Mouse (Mus musculus) MEL (cell line): Measurements from ENCODE around the gene Sugp2. TPM values are rescaled to one million over a fixed set of nuclear protein-coding genes. Genes with fewer than 3 reads are reported as not detected.

Experiments used
- DNase-seq: peaks from one replicate; pipeline ENCODE4 v3.0.0; 2011; ENCODE audit warnings: low read depth, low spot score
- H3K27ac ChIP-seq: 2 replicates; pipeline ENCODE4 v1.5.1; 2012; ENCODE audit warnings: low read depth, mild to moderate bottlenecking, control low read depth, low read length, moderate library complexity; ENCODE audit not compliant: control insufficient read depth
- H3K27me3 ChIP-seq, 2 experiments: fragments of 150-350 bp in 1 of 2; sonication (generic) in 1 of 2; 2 replicates each; pipeline ENCODE4 v1.6.1; 2012; ENCODE audit warnings: low read length in 2 of 2, mild to moderate bottlenecking in 2 of 2, improper control_type of control experiment in 1 of 2, moderate library complexity in 1 of 2; ENCODE audit not compliant: insufficient read depth in 2 of 2, control insufficient read depth in 1 of 2
- H3K36me3 ChIP-seq, 2 experiments: 2 replicates each; pipeline ENCODE4 v1.6.1; 2012 to 2014; ENCODE audit warnings: low read length in 2 of 2, improper control_type of control experiment in 1 of 2, inconsistent platforms in 1 of 2, mild to moderate bottlenecking in 1 of 2; ENCODE audit not compliant: insufficient read depth in 2 of 2, control insufficient read depth in 1 of 2
- H3K4me1 ChIP-seq, 2 experiments: fragments of 150-350 bp in 1 of 2; sonication (generic) in 1 of 2; 2 replicates each; pipeline ENCODE4 v1.6.1; 2012; ENCODE audit warnings: low read length in 2 of 2, improper control_type of control experiment in 1 of 2, mild to moderate bottlenecking in 1 of 2; ENCODE audit not compliant: insufficient read depth in 2 of 2, control insufficient read depth in 1 of 2
- H3K4me3 ChIP-seq, 2 experiments: fragments of 150-350 bp in 1 of 2; sonication (generic) in 1 of 2; 2 replicates each; pipeline ENCODE4 v1.5.1; 2012; ENCODE audit warnings: low read depth in 2 of 2, low read length in 2 of 2, mild to moderate bottlenecking in 2 of 2, moderate library complexity in 2 of 2, control low read depth in 1 of 2, improper control_type of control experiment in 1 of 2; ENCODE audit not compliant: control insufficient read depth in 1 of 2, insufficient read depth in 1 of 2
- H3K79me2 ChIP-seq: 2 replicates; pipeline ENCODE4 v1.6.1; 2012; ENCODE audit warnings: mild to moderate bottlenecking, low read length, moderate library complexity; ENCODE audit not compliant: control insufficient read depth, poor library complexity, insufficient read depth
- H3K9ac ChIP-seq: 2 replicates; pipeline ENCODE4 v1.6.1; 2012; ENCODE audit warnings: low read depth, mild to moderate bottlenecking, control low read depth, low read length, moderate library complexity; ENCODE audit not compliant: control insufficient read depth, poor library complexity, severe bottlenecking
- H3K9me3 ChIP-seq: fragments of 150-350 bp; sonication (generic); replicated peaks from 2 replicates; pipeline ENCODE4 v1.6.1; 2012; ENCODE audit warnings: mild to moderate bottlenecking, low read length, improper control_type of control experiment, moderate library complexity; ENCODE audit not compliant: insufficient read depth
- BHLHE40 ChIP-seq: IDR thresholded peaks from 2 replicates; pipeline ENCODE4 v1.6.1; 2012; ENCODE audit warnings: low read depth, mild to moderate bottlenecking, inconsistent platforms, low read length, improper control_type of control experiment, borderline replicate concordance
- CHD2 ChIP-seq: IDR thresholded peaks from 2 replicates; pipeline ENCODE4 v1.6.1; 2011; ENCODE audit warnings: low read length, improper control_type of control experiment
- CTCF ChIP-seq, 3 experiments: IDR thresholded peaks in 2 of 3; conservative IDR thresholded peaks in 1 of 3; 2 replicates each; pipeline ENCODE4 v1.5.1; 2011 to 2012; ENCODE audit warnings: low read length in 3 of 3, low read depth in 2 of 3, mild to moderate bottlenecking in 2 of 3, improper control_type of control experiment in 1 of 3, inconsistent platforms in 1 of 3, mixed read lengths in 1 of 3, moderate library complexity in 1 of 3; ENCODE audit not compliant: control insufficient read depth in 1 of 3, insufficient read depth in 1 of 3, poor library complexity in 1 of 3, severe bottlenecking in 1 of 3
- E2F4 ChIP-seq: IDR thresholded peaks from 2 replicates; pipeline ENCODE4 v1.6.1; 2011; ENCODE audit warnings: low read depth, low read length, improper control_type of control experiment, borderline replicate concordance
- ELF1 ChIP-seq: IDR thresholded peaks from 2 replicates; pipeline ENCODE4 v1.6.1; 2014; ENCODE audit warnings: low read depth, mild to moderate bottlenecking, inconsistent platforms, low read length, improper control_type of control experiment, moderate library complexity
- ETS1 ChIP-seq: IDR thresholded peaks from 2 replicates; pipeline ENCODE4 v1.6.1; 2012; ENCODE audit warnings: low read depth, mild to moderate bottlenecking, inconsistent platforms, low read length, improper control_type of control experiment, moderate library complexity
- MYB ChIP-seq: IDR thresholded peaks from 2 replicates; pipeline ENCODE4 v1.6.1; 2011; ENCODE audit warnings: mild to moderate bottlenecking, low read depth, low read length, improper control_type of control experiment
- MYC ChIP-seq: IDR thresholded peaks from 2 replicates; pipeline ENCODE4 v1.6.1; 2011; ENCODE audit warnings: low read depth, mild to moderate bottlenecking, low read length, improper control_type of control experiment, moderate library complexity
- NELFE ChIP-seq: IDR thresholded peaks from 2 replicates; pipeline ENCODE4 v1.6.1; 2011; ENCODE audit warnings: low read depth, low read length, improper control_type of control experiment
- POLR2A ChIP-seq, 2 experiments: IDR thresholded peaks; 2 replicates each; pipeline ENCODE4 v1.6.1; 2011 to 2012; ENCODE audit warnings: low read length in 2 of 2, mild to moderate bottlenecking in 2 of 2, control low read depth in 1 of 2, improper control_type of control experiment in 1 of 2, low read depth in 1 of 2, moderate library complexity in 1 of 2; ENCODE audit not compliant: control insufficient read depth in 1 of 2, insufficient read depth in 1 of 2, poor library complexity in 1 of 2
- POLR2AphosphoS2 ChIP-seq: IDR thresholded peaks from 2 replicates; pipeline ENCODE4 v1.6.1; 2011; ENCODE audit warnings: low read length, improper control_type of control experiment
- SIN3A ChIP-seq: IDR thresholded peaks from 2 replicates; pipeline ENCODE4 v1.6.1; 2012; ENCODE audit warnings: low read length, improper control_type of control experiment, inconsistent platforms
- UBTF ChIP-seq: IDR thresholded peaks from 2 replicates; pipeline ENCODE4 v1.6.1; 2012; ENCODE audit warnings: low read depth, mild to moderate bottlenecking, inconsistent platforms, low read length, improper control_type of control experiment, moderate library complexity, borderline replicate concordance; ENCODE audit not compliant: insufficient read depth
- USF1 ChIP-seq: IDR thresholded peaks from 2 replicates; pipeline ENCODE4 v1.6.1; 2014; ENCODE audit warnings: low read depth, mild to moderate bottlenecking, inconsistent platforms, low read length, improper control_type of control experiment, moderate library complexity
- polyA plus RNA-seq, 2 experiments: library from polyadenylated mRNA; stranded (reverse) in 1 of 2; unstranded in 1 of 2; fragments of >175 nt in 1 of 2; fragments of >200 nt in 1 of 2; gene quantifications; 2 replicates each; pipeline versions ENCODE4 v1.2.1 to v1.2.4; 2012; ENCODE audit warnings: low replicate concordance in 2 of 2, low read depth in 1 of 2; ENCODE audit not compliant: insufficient read length in 2 of 2, insufficient read depth in 1 of 2, missing spikeins in 1 of 2
- total RNA-seq: library from RNA; depleted of rRNA; stranded (reverse); fragments of 300-350 nt; gene quantifications from 2 replicates; pipeline ENCODE4 v1.2.3, GENCODE M21; 2012; rRNA removed

The Sugp2 gene
- total and polyA plus RNA-seq, 3 experiments = 23.9 to 27.4 TPM; not detected in 1

GRCm38 (mm10) chr8:70327512-70327911, 93.5 kb downstream of the Sugp2 start (continued):
- no peak for TF ChIP-seq UBTF
- peak; percentile 94 for TF ChIP-seq ETS1
- peak; percentile 62; the same call in 1 of the 2 replicates for TF ChIP-seq MYB
- 0 out of 2 replicates have a peak, but pooled peaks have one; percentile 42 for TF ChIP-seq USF1
- TF ChIP-seq CHD2 = no peak; the same call in 1 of the 2 replicates
- 0 out of 2 replicates have a peak, but pooled peaks have one; percentile 33 for TF ChIP-seq E2F4
- no peak for TF ChIP-seq CTCF (IDR thresholded peaks at IDR 0.05 in 2 of 3, conservative IDR thresholded peaks at IDR 0.05 in 1 of 3; ENCODE audit: control insufficient read depth in 1 of 3, insufficient read depth in 1 of 3, low read depth in 2 of 3, low read length in 3 of 3, poor library complexity in 1 of 3, severe bottlenecking in 1 of 3)
- peak; percentile 58; the same call in 1 of the 2 replicates for TF ChIP-seq POLR2AphosphoS2
- TF ChIP-seq SIN3A = peak; percentile 96
- TF ChIP-seq BHLHE40 = peak; percentile 64; the same call in 1 of the 2 replicates
- TF ChIP-seq NELFE = no peak

DNA sequence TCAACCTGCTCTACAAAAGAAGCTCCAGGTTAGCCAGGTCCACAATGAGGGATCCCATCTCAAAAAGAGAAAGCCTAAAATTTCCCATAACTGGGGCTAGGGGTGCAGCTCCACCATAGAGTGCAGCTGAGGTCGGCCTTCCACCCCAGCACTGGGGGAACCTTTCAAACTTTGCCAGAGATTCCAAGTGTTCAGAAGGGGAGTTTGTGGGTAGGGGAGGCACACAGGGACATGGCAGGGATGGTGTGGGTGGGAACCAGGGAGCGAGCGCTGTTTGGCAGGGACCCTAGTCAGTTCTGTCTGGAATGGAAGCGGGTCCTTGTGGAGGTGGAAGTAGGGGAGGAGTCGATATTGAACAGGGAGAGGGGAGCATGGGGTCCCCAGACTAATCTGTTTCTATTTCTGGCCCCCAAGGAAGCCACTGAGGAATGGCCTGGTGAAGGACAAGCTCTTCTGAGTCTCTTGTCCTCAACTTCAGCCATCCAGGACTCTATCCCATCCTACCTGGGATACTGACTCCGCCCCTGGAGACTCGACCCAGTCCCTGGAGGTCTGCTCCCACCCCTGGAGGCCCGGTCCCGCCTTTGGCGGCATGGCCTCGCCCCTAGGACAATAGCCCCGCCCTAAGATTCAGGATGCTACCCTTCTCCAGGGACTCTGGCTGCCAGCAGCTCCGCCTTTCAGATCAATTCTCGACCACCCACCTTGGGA, 95.3 kb downstream of the Sugp2 start, which contains the start of gene Gdf1:
TSS of gene Gdf1 (plus strand) at position 694 of the 711 bp plus-strand sequence.
- Histone ChIP-seq H3K79me2 (no peaks in the 10 kb centered on the region), H3K36me3 (peaks cover 10% of the 10 kb centered on the region in 2 experiments), H3K4me3 (no peak within 1 kb of the TSS), H3K9me3 (no peaks in the 10 kb centered on the region), H3K27ac (peak within 1 kb of the TSS; percentile 78), H3K27me3 (no peaks in the 10 kb centered on the region), H3K4me1 (peaks cover 13% of the 10 kb centered on the region in 2 experiments), H3K9ac (no peak within 1 kb of the TSS; the same call in 1 of the 2 replicates)
- no peak for TF ChIP-seq E2F4
- TF ChIP-seq POLR2A (IDR thresholded peaks at IDR 0.05; ENCODE audit: control insufficient read depth in 1 of 2, insufficient read depth in 1 of 2, low read depth in 1 of 2, low read length in 2 of 2, poor library complexity in 1 of 2) = 0 out of 4 replicates have a peak, but pooled peaks of 1 of the 2 experiments have one; percentile 27
- TF ChIP-seq NELFE = no peak
- TF ChIP-seq MYC = no peak
- no peak for TF ChIP-seq ELF1
- DNase-seq = no peak

Other genes with a start within 250 kb of the Sugp2 start
- 101 and 111 TPM in 2 replicates for gene Gatad2a, start 237.8 kb upstream of the Sugp2 start, total RNA-seq
- 100 to 1,000 TPM in 1 of 2 experiments, 10 to 100 TPM in 1; 38.0 to 129 TPM for gene Gatad2a, start 237.8 kb upstream of the Sugp2 start, polyA plus RNA-seq
- 39.0 and 39.2 TPM in 2 replicates for gene Mau2, start 191.5 kb upstream of the Sugp2 start, total RNA-seq
- 10 to 100 TPM in 1 of 2 experiments, not detected in 1; 43.4 TPM for gene Mau2, start 191.5 kb upstream of the Sugp2 start, polyA plus RNA-seq
- gene Sugp1, start 191.4 kb upstream of the Sugp2 start, total RNA-seq = 27.1 and 29.9 TPM in 2 replicates
- gene Sugp1, start 191.4 kb upstream of the Sugp2 start, polyA plus RNA-seq = 10 to 100 TPM in 1 of 2 experiments, not detected in 1; 45.5 TPM
- gene Tm6sf2, start 161.3 kb upstream of the Sugp2 start, total RNA-seq = 0.78 and 1.0 TPM in 2 replicates
- 1 to 10 TPM in 1 of 2 experiments, not detected in 1; 1.2 TPM for gene Tm6sf2, start 161.3 kb upstream of the Sugp2 start, polyA plus RNA-seq
- not detected in 2 replicates for gene Hapln4, start 150.8 kb upstream of the Sugp2 start, total RNA-seq
- gene Hapln4, start 150.8 kb upstream of the Sugp2 start, polyA plus RNA-seq = under 1 TPM in 1 of 2 experiments, not detected in 1; 0.03 TPM
- gene Ncan, start 113.4 kb upstream of the Sugp2 start, total RNA-seq = not detected in 2 replicates
- not detected for gene Ncan, start 113.4 kb upstream of the Sugp2 start, polyA plus RNA-seq
- 20.8 and 24.6 TPM in 2 replicates for gene Nr2c2ap, start 102.9 kb upstream of the Sugp2 start, total RNA-seq
- 10 to 100 TPM in 1 of 2 experiments, not detected in 1; 55.7 TPM for gene Nr2c2ap, start 102.9 kb upstream of the Sugp2 start, polyA plus RNA-seq
- gene Rfxank, start 95.1 kb upstream of the Sugp2 start, total RNA-seq = 5.0 and 5.5 TPM in 2 replicates
- gene Rfxank, start 95.1 kb upstream of the Sugp2 start, polyA plus RNA-seq = 1 to 10 TPM in 1 of 2 experiments, not detected in 1; 7.2 TPM
- 49.5 and 62.8 TPM in 2 replicates for gene Borcs8, start 94.7 kb upstream of the Sugp2 start, total RNA-seq
- 10 to 100 TPM in 1 of 2 experiments, not detected in 1; 73.0 TPM for gene Borcs8, start 94.7 kb upstream of the Sugp2 start, polyA plus RNA-seq
- gene Mef2b, start 94.5 kb upstream of the Sugp2 start, total RNA-seq = 2.0 and 2.5 TPM in 2 replicates
- gene Mef2b, start 94.5 kb upstream of the Sugp2 start, polyA plus RNA-seq = 1 to 10 TPM in 1 of 2 experiments, not detected in 1; 6.5 TPM
- gene Tmem161a, start 61.9 kb upstream of the Sugp2 start, total RNA-seq = 45.1 and 50.7 TPM in 2 replicates
- gene Tmem161a, start 61.9 kb upstream of the Sugp2 start, polyA plus RNA-seq = 10 to 100 TPM in 1 of 2 experiments, not detected in 1; 51.4 TPM
- gene Slc25a42, start 21.9 kb upstream of the Sugp2 start, total RNA-seq = 4.4 and 5.2 TPM in 2 replicates
- gene Slc25a42, start 21.9 kb upstream of the Sugp2 start, polyA plus RNA-seq = 10 to 100 TPM in 1 of 2 experiments, not detected in 1; 12.1 TPM
- 50.2 and 63.9 TPM in 2 replicates for gene Armc6, start 240 bp downstream of the Sugp2 start, total RNA-seq
- gene Armc6, start 240 bp downstream of the Sugp2 start, polyA plus RNA-seq = 10 to 100 TPM in 1 of 2 experiments, not detected in 1; 39.5 TPM
- 8.2 and 12.2 TPM in 2 replicates for gene Homer3, start 48.6 kb downstream of the Sugp2 start, total RNA-seq
- gene Homer3, start 48.6 kb downstream of the Sugp2 start, polyA plus RNA-seq = 10 to 100 TPM in 1 of 2 experiments, not detected in 1; 22.8 TPM
- gene Ddx49, start 68.3 kb downstream of the Sugp2 start, total RNA-seq = 94.1 and 102 TPM in 2 replicates
- gene Ddx49, start 68.3 kb downstream of the Sugp2 start, polyA plus RNA-seq = 100 to 1,000 TPM in 1 of 2 experiments, not detected in 1; 116 TPM
- 132 and 134 TPM in 2 replicates for gene Cope, start 68.3 kb downstream of the Sugp2 start, total RNA-seq
- 100 to 1,000 TPM in 1 of 2 experiments, not detected in 1; 232 TPM for gene Cope, start 68.3 kb downstream of the Sugp2 start, polyA plus RNA-seq
- 3.4 and 5.0 TPM in 2 replicates for gene Cers1, start 81.5 kb downstream of the Sugp2 start, total RNA-seq
- gene Cers1, start 81.5 kb downstream of the Sugp2 start, polyA plus RNA-seq = 1 to 10 TPM in 1 of 2 experiments, not detected in 1; 7.7 TPM
- gene Gdf1, start 95.6 kb downstream of the Sugp2 start, total RNA-seq = 1.9 and 2.6 TPM in 2 replicates
- 1 to 10 TPM in 1 of 2 experiments, not detected in 1; 1.9 TPM for gene Gdf1, start 95.6 kb downstream of the Sugp2 start, polyA plus RNA-seq
- gene Upf1, start 119.1 kb downstream of the Sugp2 start, total RNA-seq = 55.4 and 56.3 TPM in 2 replicates
- gene Upf1, start 119.1 kb downstream of the Sugp2 start, polyA plus RNA-seq = 100 to 1,000 TPM in 1 of 2 experiments, 10 to 100 TPM in 1; 89.5 to 289 TPM
- gene Comp, start 139.3 kb downstream of the Sugp2 start, total RNA-seq = not detected in 2 replicates
- under 1 TPM in 1 of 2 experiments, not detected in 1; 0.54 TPM for gene Comp, start 139.3 kb downstream of the Sugp2 start, polyA plus RNA-seq
- gene Crtc1, start 205.4 kb downstream of the Sugp2 start, total RNA-seq = 3.0 and 3.3 TPM in 2 replicates
- gene Crtc1, start 205.4 kb downstream of the Sugp2 start, polyA plus RNA-seq = 10 to 100 TPM in 1 of 2 experiments, not detected in 1; 18.0 TPM
- gene Klhl26, start 242.7 kb downstream of the Sugp2 start, total RNA-seq = 7.6 and 8.0 TPM in 2 replicates
- 10 to 100 TPM in 1 of 2 experiments, not detected in 1; 11.4 TPM for gene Klhl26, start 242.7 kb downstream of the Sugp2 start, polyA plus RNA-seq